Mouse (Mus musculus) liver, embryonic 15.5 days (tissue): Measurements from ENCODE around the gene Snx30. TPM values are rescaled to one million over a fixed set of nuclear protein-coding genes. Genes with fewer than 3 reads are reported as not detected.

Source experiments
- ATAC-seq: fragments of 200-750 bp; cut with Nextera tagmentation; 2 replicates; pipeline ENCODE4 v1.8.0; 2017; ENCODE audit warnings: moderate number of reproducible peaks, mild to moderate bottlenecking, moderate library complexity; ENCODE audit not compliant: insufficient read depth
- H3K27ac ChIP-seq: fragments of 300-500 bp; sonication (generic); replicated peaks from 2 replicates; pipeline ENCODE4 v1.5.1; 2015; ENCODE audit warnings: mild to moderate bottlenecking, inconsistent platforms
- H3K27me3 ChIP-seq: fragments of 300-500 bp; sonication (generic); 2 replicates; pipeline ENCODE4 v1.6.1; 2015; ENCODE audit warnings: mild to moderate bottlenecking, inconsistent platforms
- H3K36me3 ChIP-seq: fragments of 300-500 bp; sonication (generic); replicated peaks from 2 replicates; pipeline ENCODE4 v1.6.1; 2015; ENCODE audit warnings: moderate library complexity, mild to moderate bottlenecking, inconsistent platforms
- H3K4me1 ChIP-seq: fragments of 300-500 bp; sonication (generic); replicated peaks from 2 replicates; pipeline ENCODE4 v1.6.1; 2015; ENCODE audit warnings: inconsistent platforms
- H3K4me2 ChIP-seq: fragments of 300-500 bp; sonication (generic); 2 replicates; pipeline ENCODE4 v1.6.1; 2015; ENCODE audit warnings: moderate library complexity, mild to moderate bottlenecking, inconsistent platforms
- H3K4me3 ChIP-seq: fragments of 300-500 bp; sonication (generic); replicated peaks from 2 replicates; pipeline ENCODE4 v1.5.1; 2015; ENCODE audit warnings: mild to moderate bottlenecking, inconsistent platforms
- H3K9ac ChIP-seq: fragments of 300-500 bp; sonication (generic); 2 replicates; pipeline ENCODE4 v1.6.1; 2015; ENCODE audit warnings: moderate library complexity, mild to moderate bottlenecking, inconsistent platforms
- H3K9me3 ChIP-seq: fragments of 300-500 bp; sonication (generic); replicated peaks from 2 replicates; pipeline ENCODE4 v1.6.1; 2016; ENCODE audit warnings: inconsistent platforms
- WGBS: fragments of 180-500 bp; shearing (Covaris S2); methylation state at CpG from one replicate; pipeline ENCODE4 v1.1.7; 2015; ENCODE audit warnings: mixed read lengths; ENCODE audit not compliant: insufficient replicate concordance; 5-methylcytosine and 5-hydroxymethylcytosine counted together
- polyA plus RNA-seq: library from polyadenylated mRNA; unstranded; fragments of >200 nt; fragmentation: Nextera tagmentation; extraction: Ambion mirVana; gene quantifications from 2 replicates; pipeline ENCODE4 v1.2.1, GENCODE M21; 2015

Snx30 gene
- polyA plus RNA-seq, 1 experiment from 2014 or later: 4.3 TPM

DNA sequence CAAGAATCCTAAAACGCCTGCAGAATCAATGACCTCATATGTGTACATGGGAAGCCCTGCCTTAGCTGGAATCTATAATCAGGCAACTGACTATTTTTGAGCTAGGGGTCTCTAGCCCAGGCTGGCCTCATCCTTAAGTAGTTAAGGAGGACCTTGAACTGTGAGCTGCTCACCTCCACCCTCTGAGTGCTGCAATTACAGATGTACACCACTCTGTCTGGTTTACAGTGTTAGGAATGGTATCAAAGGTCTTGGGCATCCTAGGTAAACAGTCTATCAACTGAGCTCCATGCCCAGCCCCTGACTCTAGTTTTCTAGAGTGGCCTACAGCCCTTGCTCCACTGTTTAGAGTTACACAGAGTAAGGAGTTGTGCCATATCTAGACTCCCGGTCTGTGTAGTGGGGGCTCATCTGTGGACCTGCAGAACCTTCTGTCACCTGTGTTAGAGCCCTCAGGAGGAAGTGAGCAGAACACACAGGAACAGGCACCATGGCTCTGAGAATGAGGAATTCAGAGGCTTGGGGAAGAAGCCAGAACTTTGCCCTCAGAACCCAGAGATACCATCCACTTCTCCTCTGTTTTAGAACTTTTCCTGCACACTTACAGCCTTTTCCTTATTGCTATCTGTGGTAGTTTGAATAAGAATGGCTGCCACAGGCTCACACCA, 9.7 kb upstream of the Snx30 start:
- no peak overlapping the region for H3K27ac ChIP-seq
- ATAC-seq: no peak
- H3K27me3 ChIP-seq: peaks cover 5% of the 10 kb centered on the region; the same call in 1 of the 2 replicates
- H3K9ac ChIP-seq: no peak overlapping the region
- H3K4me1 ChIP-seq: no peaks in the 10 kb centered on the region
- WGBS: 49% methylated on average over 2 of the region's 2 CpGs
- H3K36me3 ChIP-seq: no peaks in the 10 kb centered on the region
- no peak overlapping the region for H3K4me2 ChIP-seq
- no peak overlapping the region for H3K4me3 ChIP-seq
- H3K9me3 ChIP-seq: no peaks in the 10 kb centered on the region

GRCm38 (mm10) chr4:59800181-59800580, 5.5 kb upstream of the Snx30 start:
- Histone ChIP-seq H3K4me3 (no peak overlapping the region), H3K36me3 (no peaks in the 10 kb centered on the region), H3K27ac (no peak overlapping the region), H3K9me3 (no peaks in the 10 kb centered on the region), H3K4me1 (peaks cover 30% of the 10 kb centered on the region), H3K4me2 (no peak overlapping the region), H3K9ac (no peak overlapping the region), H3K27me3 (no peaks in the 10 kb centered on the region)
- 77% methylated on average over 5 of the region's 5 CpGs for WGBS
- ATAC-seq: no peak

GRCm38 (mm10) chr4:59801489-59801888, 4.2 kb upstream of the Snx30 start, which contains the start of gene Inip:
Gene Inip (minus strand): TSS chr4:59801589.
- Histone ChIP-seq H3K4me2 (0 out of 2 replicates have a peak within 1 kb of the TSS, but pooled peaks have one; percentile 10), H3K27me3 (no peaks in the 10 kb centered on the region), H3K4me1 (peaks cover 43% of the 10 kb centered on the region), H3K9me3 (no peaks in the 10 kb centered on the region), H3K4me3 (no peak within 1 kb of the TSS), H3K9ac (no peak within 1 kb of the TSS), H3K36me3 (no peaks in the 10 kb centered on the region), H3K27ac (peak within 1 kb of the TSS; percentile 45; the same call in 1 of the 2 replicates)
- ATAC-seq: no peak

GRCm38 (mm10) chr4:59802107-59802506, 3.5 kb upstream of the Snx30 start:
- Histone ChIP-seq H3K36me3 (no peaks in the 10 kb centered on the region), H3K4me1 (peaks cover 49% of the 10 kb centered on the region), H3K27me3 (no peaks in the 10 kb centered on the region), H3K27ac (no peak overlapping the region), H3K9me3 (no peaks in the 10 kb centered on the region), H3K4me2 (no peak overlapping the region), H3K4me3 (no peak overlapping the region), H3K9ac (no peak overlapping the region)
- WGBS: 75% methylated on average over 6 of the region's 6 CpGs
- ATAC-seq: no peak

DNA sequence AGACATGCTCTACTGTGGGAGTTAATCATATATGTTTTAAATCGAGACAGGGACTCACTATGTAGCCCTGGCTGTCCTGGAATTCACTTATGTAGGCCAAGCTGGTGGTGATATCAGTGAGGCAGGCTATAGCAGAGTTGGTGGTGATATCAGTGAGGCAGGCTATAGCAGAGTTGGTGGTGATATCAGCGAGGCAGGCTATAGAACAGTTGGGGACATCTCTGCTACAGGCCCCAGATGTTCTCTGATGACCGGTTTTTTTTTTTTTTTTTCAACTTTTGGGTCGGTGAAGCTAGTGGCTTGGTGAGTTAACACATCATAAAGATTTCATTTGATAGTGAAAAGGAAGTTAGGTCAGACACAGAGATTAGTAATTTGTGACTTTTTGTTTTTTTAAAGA, 2.8 kb upstream of the Snx30 start:
- Histone ChIP-seq H3K27ac (peak overlapping the region; percentile 45), H3K9me3 (no peaks in the 10 kb centered on the region), H3K4me1 (peaks cover 54% of the 10 kb centered on the region), H3K36me3 (no peaks in the 10 kb centered on the region), H3K27me3 (no peaks in the 10 kb centered on the region), H3K9ac (no peak overlapping the region), H3K4me2 (0 out of 2 replicates have a peak overlapping the region, but pooled peaks have one; percentile 10), H3K4me3 (no peak overlapping the region)
- ATAC-seq: peak; percentile 73
- WGBS: 14% methylated on average over 4 of the region's 4 CpGs

DNA sequence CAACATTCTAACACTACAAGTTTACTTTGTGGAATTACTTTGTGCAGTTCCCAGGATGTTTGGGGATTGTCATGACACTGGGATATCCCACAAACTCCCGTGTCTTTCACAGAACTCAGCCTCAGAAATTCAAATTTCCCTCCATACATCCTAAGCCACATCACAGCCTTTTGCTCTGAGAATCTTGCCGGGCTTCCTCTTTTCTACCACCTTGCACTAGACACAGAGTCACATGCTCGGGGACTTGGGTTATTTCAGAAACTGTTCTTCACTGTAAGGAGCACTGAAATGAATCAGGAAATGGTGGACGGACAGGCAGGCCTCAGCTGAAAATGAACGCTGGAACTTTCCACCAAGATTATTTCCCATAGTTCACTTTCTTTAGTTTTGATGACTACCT, 2.3 kb upstream of the Snx30 start:
- WGBS: 16% methylated on average over 5 of the region's 5 CpGs
- Histone ChIP-seq H3K4me2 (no peak overlapping the region), H3K27me3 (no peaks in the 10 kb centered on the region), H3K4me3 (no peak overlapping the region), H3K9ac (no peak overlapping the region), H3K9me3 (no peaks in the 10 kb centered on the region), H3K36me3 (no peaks in the 10 kb centered on the region), H3K27ac (peak overlapping the region; percentile 45), H3K4me1 (peaks cover 55% of the 10 kb centered on the region)
- ATAC-seq: no peak

DNA sequence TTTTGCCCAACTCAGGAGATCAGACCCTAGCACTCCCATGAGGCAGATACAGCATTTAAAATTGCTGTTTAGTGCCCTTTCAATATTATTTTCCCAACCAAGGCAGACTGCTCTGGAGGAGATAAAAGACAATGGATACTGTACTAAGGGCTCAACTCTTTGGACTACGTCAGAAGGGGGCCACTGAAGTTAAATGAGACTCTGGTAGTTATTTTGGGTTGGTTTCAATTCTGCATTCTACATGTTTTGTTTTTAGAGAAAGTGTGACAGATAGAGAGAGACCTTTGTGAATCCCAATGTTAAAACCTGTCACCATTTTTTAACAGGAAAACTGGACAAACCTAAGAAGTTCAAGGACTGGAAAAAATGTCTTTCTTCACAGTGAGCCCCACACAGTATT, 886 bp upstream of the Snx30 start:
- no peaks in the 10 kb centered on the region for H3K36me3 ChIP-seq
- no peak for ATAC-seq
- H3K27me3 ChIP-seq: no peaks in the 10 kb centered on the region
- H3K9ac ChIP-seq: no peak overlapping the region
- peak overlapping the region; percentile 99 for H3K4me2 ChIP-seq
- H3K4me1 ChIP-seq: peaks cover 61% of the 10 kb centered on the region
- WGBS: 37% methylated on average over 1 of the region's 1 CpGs
- H3K9me3 ChIP-seq: no peaks in the 10 kb centered on the region
- H3K4me3 ChIP-seq: peak overlapping the region; percentile 91
- peak overlapping the region; percentile 79 for H3K27ac ChIP-seq

DNA sequence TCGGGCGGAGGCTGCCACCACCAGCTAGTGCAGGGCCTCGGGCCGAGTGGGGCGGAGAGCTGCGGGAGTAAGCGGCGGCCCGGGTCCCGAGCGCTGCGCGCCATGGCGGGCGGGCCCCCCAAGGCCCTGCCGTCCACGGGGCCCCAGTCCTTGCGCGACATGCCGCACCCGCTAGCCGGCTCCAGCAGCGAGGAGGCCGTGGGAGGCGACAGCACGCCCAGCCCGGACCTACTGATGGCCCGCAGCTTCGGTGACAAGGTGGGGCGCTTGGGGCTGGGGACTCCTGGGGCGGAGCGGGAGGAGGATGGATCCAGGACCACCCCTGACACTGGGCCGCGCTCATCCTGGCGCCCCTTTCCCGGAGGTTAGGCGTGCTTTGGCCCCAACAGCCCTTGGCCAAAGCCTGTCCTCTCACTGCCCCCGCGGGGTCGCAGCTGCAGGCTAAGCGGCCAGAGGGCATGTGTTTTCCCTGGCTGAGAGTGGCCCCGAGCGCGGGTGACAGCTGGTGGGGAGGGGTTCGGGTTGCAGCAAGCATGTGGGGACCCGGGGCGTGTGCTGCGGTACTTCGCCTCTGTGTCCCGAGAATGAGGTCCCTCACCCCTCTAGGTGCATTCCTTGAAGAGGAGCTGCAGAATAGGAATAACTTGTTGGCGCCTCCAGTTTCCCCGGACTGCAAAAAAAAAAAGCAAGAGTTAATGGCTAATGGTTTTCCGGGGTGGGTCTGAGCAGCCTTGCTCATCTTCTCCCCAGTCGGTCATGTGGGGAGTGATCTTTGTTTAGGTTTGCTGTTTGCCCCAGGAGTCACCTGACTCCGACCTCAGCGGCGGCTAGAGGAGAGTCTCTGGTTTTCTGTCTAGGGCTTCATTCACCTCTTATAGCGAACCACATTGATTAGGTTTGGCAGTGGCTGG, 583 bp downstream of the Snx30 start:
- peak overlapping the region; percentile 71 for H3K27ac ChIP-seq
- H3K9ac ChIP-seq: peak overlapping the region; percentile 85
- H3K36me3 ChIP-seq: no peaks in the 10 kb centered on the region
- H3K27me3 ChIP-seq: no peaks in the 10 kb centered on the region
- H3K4me1 ChIP-seq: peaks cover 61% of the 10 kb centered on the region
- H3K4me2 ChIP-seq: peak overlapping the region; percentile 99
- WGBS: under 1% methylated on average over 58 of the region's 58 CpGs
- ATAC-seq: peak; percentile 49
- H3K9me3 ChIP-seq: no peaks in the 10 kb centered on the region
- peak overlapping the region; percentile 91 for H3K4me3 ChIP-seq

DNA sequence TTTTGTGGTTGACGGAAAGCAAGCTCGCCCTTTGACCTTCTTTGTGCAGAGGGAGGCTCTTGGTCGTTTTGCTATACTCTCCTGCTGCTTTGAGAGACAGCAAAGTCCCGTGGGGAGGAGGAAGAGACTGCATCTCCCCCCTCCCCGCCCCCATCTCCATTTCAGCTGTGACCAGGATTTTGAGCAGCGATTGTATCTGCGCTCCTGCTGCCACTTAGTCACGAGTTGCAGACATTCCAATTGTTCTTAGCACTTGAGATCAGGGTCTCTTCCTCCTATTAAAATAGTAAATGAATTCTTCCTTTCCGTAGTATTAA, 1.2 kb downstream of the Snx30 start:
- 0 out of 2 replicates have a peak overlapping the region, but pooled peaks have one; percentile 71 for H3K27ac ChIP-seq
- no peaks in the 10 kb centered on the region for H3K36me3 ChIP-seq
- no peak for ATAC-seq
- H3K4me3 ChIP-seq: peak overlapping the region; percentile 91
- peak overlapping the region; percentile 85; the same call in 1 of the 2 replicates for H3K9ac ChIP-seq
- H3K9me3 ChIP-seq: no peaks in the 10 kb centered on the region
- H3K4me2 ChIP-seq: peak overlapping the region; percentile 99
- H3K4me1 ChIP-seq: peaks cover 61% of the 10 kb centered on the region
- H3K27me3 ChIP-seq: no peaks in the 10 kb centered on the region
- WGBS: 9% methylated on average over 9 of the region's 9 CpGs

GRCm38 (mm10) chr4:59807521-59807920, 1.9 kb downstream of the Snx30 start:
- Histone ChIP-seq H3K27me3 (no peaks in the 10 kb centered on the region), H3K9me3 (no peaks in the 10 kb centered on the region), H3K4me2 (peak overlapping the region; percentile 99), H3K4me1 (peaks cover 54% of the 10 kb centered on the region), H3K4me3 (no peak overlapping the region), H3K27ac (no peak overlapping the region), H3K9ac (no peak overlapping the region), H3K36me3 (no peaks in the 10 kb centered on the region)
- 65% methylated on average over 2 of the region's 2 CpGs for WGBS
- no peak for ATAC-seq

GRCm38 (mm10) chr4:59808396-59808795, 2.8 kb downstream of the Snx30 start:
- WGBS: 56% methylated on average over 5 of the region's 5 CpGs
- H3K9me3 ChIP-seq: no peaks in the 10 kb centered on the region
- peaks cover 45% of the 10 kb centered on the region for H3K4me1 ChIP-seq
- H3K36me3 ChIP-seq: no peaks in the 10 kb centered on the region
- ATAC-seq: no peak
- no peak overlapping the region for H3K4me3 ChIP-seq
- H3K4me2 ChIP-seq: no peak overlapping the region
- no peak overlapping the region for H3K27ac ChIP-seq
- no peaks in the 10 kb centered on the region for H3K27me3 ChIP-seq
- no peak overlapping the region for H3K9ac ChIP-seq
